Mouse (Mus musculus) 3T3-L1 (cell line): Measurements from ENCODE around the gene Flot1.
A peak's percentile ranks its signal among the peaks of the same experiment; 100 is the strongest.

ENCODE experiments used
- DNase-seq: peaks from one replicate; pipeline ENCODE4 v3.0.0-alpha.2; 2015; ENCODE audit warnings: low read depth, low spot score

Gene Flot1

GRCm38 (mm10) chr17:35866911-35867890 lies 44.2 kb downstream of the Flot1 start:
- peak; percentile 82 for DNase-seq

- DNase-seq, result peak; percentile 66
These were observed 45.3 kb downstream of the Flot1 start for GRCm38 (mm10) chr17:35868165-35868820.

- DNase-seq, result peak; percentile 26
These were observed 45.9 kb downstream of the Flot1 start for GRCm38 (mm10) chr17:35868961-35869345.

GRCm38 (mm10) chr17:35869346-35870067 lies 46.5 kb downstream of the Flot1 start:
- peak; percentile 64 for DNase-seq

GRCm38 (mm10) chr17:35870151-35870883 lies 47.3 kb downstream of the Flot1 start:
- DNase-seq, result peak; percentile 91

- peak; percentile 68 for DNase-seq
These were observed 48.1 kb downstream of the Flot1 start for GRCm38 (mm10) chr17:35870884-35871696.

GRCm38 (mm10) chr17:35873774-35874519 lies 50.9 kb downstream of the Flot1 start:
- DNase-seq, result peak; percentile 83

GRCm38 (mm10) chr17:35874721-35875120 lies 51.7 kb downstream of the Flot1 start:
- peak; percentile 38 for DNase-seq

- DNase-seq, result peak; percentile 99
These were observed 56.4 kb downstream of the Flot1 start, which contains the start of gene Dhx16 for GRCm38 (mm10) chr17:35879245-35880057. Dhx16 (plus strand) TSS chr17:35879819.
